Mouse (Mus musculus) 3134 (cell line): ENCODE measurements around the gene Gm29666.

Experiments
- DNase-seq: peaks from one replicate; pipeline ENCODE4 v3.0.0-alpha.2; 2011; ENCODE audit warnings: low spot score; ENCODE audit not compliant: insufficient read length; ENCODE audit errors: extremely low read depth

The Gm29666 gene

DNA sequence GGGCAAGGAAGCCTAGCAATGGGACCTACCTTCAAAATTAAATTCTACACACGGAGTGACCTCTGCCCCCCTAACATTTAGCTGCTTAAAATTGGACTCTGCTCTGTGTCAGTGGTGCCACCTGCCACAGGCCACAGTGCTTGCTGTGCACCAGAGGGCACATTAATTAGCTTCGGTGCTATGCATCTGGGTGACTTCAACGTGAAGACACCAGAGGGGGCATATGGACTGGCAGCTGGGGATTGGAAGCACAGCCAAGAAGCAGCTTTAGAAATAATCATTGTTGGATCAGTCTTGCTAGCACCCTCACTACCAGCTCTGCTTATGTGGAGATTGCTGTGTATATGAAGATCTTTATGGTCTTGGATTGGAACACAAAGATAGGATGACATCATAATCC is 6.6 kb downstream of the Gm29666 start:
- no peak for DNase-seq

DNA sequence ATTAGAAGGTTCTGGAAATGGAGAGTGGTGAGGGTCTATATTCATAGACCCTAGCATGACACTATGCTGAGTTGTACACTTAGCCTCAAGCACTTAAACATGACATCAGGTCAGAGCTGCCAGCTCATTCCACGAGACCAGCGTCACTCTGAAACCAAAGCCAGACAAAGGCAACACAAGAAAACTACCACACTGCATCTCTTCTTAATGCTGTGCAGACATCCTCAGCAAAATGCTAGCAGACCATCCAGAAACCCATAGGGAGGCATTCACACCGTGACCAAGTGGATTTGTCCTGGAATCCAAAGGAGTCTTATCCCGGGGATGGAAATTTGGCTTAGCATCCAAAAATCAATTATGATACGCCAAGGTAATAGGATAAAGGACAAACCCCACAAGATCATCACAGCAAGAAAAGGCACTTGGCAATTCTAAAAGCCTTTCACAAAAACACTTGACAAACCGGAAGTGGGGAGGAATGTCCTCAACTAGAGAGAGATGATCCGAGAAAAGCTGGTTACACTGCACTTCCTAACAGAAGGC is 15.9 kb downstream of the Gm29666 start:
- no peak for DNase-seq

DNA sequence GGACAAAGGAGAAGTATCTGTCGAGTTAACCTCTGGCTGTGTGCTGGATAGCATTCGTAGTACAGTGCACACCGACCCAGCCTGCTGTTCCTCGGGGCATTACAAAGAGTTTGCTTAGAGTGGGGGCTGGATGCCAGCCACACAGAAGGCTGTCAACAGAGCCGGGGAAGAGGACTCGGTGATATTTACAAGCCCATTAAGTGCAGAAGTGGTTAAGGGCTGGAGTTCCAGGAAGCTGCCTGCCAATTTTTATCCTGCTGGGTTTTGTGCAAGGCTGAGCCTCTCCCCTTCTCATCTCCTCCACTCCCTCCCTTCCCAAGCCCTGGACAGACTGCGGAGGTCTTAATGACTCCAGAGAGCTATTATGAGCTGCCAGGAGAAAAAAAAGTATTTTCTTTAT is 21.8 kb downstream of the Gm29666 start:
- DNase-seq: no peak

DNA sequence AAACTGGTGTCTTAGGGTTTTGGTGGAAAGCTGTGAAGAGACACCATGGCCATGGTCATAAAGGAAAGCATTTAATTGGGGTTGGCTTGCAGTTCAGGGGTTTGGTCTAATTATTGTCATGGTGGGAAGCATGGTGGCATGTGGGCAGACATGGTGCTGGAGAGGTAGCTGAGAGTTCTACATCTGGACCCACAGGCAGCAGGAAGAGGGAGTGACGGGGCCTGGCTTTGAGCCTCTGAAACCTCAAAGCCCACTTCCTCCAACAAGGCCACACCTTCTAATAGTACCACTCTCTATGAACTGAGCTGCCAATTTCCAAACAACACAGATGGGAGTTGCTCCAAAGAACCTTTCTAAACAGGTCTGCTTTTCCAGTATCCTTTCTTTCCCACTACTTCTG is 23.2 kb downstream of the Gm29666 start:
- peak; percentile 26 for DNase-seq

DNA sequence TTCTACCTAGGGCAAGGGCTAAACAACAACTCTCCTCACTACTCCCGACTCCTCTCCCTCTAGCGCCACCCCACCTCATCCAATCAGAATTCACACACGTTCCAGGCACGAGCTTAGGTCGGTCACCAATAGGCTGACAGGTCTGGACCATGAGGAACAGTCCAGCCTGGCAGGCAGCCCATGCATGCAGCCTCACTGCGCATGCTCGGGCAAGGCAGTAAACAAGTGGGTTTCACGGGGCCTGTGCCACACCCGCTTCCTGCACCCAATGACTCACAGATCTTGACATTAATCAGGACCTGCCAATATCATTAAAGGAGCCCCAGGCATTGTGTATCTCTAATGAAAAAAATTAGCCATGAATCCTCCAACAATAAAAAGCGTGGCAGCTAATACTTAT is 23.6 kb downstream of the Gm29666 start:
- peak; percentile 67 for DNase-seq

DNA sequence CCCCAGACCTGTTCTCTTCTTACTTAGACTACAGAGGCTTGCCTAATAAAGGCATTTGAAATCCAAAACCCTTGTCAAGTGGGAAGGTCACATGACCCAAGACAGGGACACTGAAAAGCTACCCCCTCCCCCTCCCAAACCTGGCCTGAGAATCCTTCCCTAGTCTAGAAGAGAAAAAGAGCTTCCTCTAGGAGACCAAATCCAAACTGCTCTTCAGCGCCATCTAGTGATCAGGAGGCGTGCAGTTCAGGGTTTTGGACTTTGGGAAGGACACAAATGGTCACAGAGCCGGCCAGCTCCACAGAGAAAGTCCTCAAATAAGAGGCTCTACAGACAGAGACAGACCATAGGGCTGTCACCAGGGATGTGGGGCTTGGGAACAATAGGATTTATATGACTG is 28.2 kb downstream of the Gm29666 start:
- DNase-seq: peak; percentile 31

DNA sequence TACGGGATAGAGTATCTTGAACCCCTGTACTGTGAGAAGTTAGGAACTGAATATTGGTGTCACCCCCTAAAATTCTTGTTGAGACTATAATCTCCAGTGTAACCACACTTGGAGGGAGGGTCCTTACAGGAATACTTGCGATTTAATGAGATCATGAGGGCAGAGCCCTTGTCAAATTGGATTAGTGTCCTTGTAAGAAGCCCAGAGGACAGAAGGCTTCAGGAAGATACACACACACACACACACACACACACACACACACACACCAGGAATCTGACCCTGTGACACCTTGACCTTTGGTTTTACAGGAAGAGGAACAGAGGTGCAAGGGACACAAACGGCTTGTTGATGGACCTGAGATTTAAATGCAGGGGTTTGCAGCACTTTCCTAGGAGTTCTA is 28.6 kb downstream of the Gm29666 start:
- no peak for DNase-seq

DNA sequence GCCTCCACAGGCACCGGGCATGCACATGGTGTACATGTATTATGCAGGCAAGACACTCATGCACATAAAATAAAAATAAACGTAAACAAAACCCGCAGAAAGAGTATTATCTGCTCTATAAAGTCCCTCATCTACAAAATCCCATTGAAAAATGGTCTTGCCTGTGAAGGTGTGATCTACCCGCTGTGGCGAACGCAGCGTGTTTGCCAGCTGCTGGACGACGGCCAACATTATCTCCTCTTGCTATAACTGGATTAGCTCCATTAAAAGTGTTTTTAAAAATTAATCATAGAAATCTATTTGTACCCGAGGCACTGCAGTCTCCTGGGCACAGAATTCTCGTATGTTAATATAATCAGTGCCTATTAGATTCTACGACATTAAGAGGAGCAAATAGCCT is 31.8 kb downstream of the Gm29666 start:
- no peak for DNase-seq

DNA sequence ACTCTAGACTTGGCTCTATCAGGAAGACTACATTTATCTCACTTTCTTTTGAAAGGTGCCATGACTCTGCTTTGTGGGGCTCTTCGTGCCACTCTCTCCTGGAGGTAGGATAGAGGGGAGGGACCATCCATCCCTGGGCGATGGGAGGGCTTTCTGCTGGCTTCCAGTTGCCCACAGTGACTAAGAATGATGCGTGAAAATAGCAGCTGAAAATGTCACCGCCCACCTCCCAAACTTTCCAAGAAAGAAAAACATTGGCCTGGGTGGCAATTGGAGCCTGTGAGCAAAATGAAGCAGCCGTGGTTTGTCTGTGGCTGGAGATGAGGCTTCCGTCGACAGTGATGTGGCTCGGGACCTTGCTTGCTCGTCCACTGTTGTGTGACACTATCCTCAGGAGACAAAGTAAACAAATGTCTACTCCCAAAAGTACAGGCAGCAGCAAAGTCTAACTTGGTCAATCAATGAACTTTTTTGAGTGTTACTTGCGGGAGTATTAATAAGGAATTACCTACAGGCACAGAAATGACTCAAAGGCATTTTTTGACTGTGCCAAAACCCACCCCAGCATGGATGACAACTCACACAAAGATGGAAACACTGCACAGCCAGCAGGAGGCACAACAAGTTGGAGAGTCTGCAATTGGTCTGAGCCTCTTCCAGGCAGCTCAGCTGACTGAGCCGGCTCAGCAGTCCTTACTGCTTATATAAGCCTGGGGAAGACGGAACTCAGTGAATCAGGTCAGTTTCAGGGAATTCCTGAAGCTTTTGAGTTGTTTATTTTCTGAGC is 42.6 kb downstream of the Gm29666 start:
- no peak for DNase-seq

DNA sequence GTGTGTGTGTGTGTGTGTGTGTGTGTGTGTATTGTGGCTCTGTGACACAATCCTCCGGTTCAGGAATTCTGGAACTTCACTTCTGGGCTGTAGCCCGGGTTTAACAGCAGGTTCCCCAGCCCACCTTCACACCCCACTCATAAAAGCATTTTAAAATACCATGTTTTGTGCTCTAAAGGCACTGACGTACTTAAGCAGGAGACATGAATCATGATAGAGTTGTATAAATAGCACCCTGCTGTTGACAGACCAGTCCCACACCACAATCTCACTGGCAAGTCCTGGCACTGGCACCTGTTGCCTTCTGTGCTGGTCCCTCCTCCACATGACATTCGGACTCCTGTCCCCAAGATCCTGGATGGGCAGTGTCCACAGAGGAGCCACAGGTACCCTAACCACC is 46.0 kb downstream of the Gm29666 start:
- DNase-seq: no peak

DNA sequence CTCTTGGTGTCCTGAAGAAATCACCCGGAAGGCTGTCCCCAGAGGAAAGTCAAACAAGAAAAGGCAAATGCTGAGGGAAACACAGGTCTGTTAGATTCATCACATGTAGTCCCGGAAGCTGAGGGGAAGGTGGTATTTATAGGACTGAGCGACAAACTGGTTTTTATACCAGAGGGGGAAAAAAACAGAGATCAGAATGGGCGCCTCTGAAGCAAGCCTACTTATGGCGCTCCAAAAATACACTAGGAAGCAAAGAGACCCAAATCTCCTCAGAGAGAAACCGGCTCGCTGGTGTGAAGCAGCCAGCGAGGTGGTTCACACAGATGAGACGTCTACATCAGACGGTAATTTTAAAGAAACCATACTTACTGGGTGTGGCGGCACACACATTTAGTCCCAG is 46.8 kb downstream of the Gm29666 start:
- DNase-seq: no peak

DNA sequence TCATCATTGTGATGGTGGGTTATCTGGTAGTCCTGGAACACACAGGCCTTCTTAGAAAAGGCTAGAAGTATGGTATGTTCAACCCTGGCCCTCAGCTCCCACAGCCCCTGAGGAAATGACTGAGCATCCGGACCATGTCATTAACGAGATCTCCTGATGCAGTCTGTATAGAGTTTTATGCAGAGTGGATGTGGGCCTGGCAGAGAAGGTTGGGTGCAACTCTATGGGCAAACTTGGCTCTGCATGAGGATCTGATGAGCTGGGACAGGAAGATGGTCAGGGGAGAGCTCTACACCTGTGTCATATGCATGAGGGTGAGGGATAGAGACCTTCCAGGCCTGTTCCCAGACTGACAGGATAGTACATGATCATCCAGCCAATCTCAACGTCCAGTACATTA is 48.0 kb downstream of the Gm29666 start:
- no peak for DNase-seq

DNA sequence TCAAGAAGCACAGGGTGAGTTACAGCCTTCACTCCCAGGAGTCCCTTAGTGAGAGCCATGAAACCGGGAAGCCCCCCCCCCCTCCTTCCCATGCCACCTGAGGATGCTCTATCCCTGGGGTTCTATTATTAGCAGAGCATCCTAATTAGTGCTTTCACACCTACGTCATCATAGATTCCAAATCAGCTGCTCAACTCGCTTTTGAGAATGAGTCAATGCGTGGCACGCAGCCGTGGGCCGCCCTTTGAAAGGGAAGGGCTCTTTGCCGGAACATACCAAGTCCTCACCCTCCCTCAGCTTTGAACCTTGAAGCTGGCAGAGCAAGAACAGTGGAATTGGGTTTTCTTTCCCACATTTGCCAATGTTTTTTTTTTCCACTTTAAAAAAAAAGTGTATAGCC is 57.9 kb downstream of the Gm29666 start:
- DNase-seq: no peak
